Mouse (Mus musculus): ENCODE data around the gene Gm10061. TPM values are rescaled to one million over a fixed set of nuclear protein-coding genes. Genes with fewer than 3 reads are reported as not detected.
"Not testable (repeated sequence)": the region's sequence is repeated elsewhere in the genome, so short reads cannot be mapped to it uniquely, and the experiment has no call there.

Gene Gm10061
- polyA plus RNA-seq (2015; fragmentation: Nextera tagmentation; extraction: Ambion mirVana): not detected in 2 replicates

DNA sequence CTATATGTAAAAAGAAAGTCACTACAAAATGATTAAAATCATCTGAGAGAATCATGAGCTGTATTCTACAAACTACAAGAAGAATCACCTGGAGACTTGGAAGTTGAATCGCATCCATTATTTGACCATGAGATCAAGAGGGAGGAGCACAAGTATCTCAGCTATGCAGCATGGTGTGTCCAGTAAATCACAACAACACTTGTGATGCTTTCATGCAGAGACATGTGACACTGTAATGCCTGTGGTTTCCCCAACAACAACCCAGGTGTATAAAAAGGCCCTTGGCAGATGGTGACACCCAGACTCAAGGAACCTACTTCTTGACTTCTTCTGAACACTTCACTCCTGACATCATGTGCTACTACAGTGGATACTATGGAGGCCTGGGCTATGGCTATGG, at the start of gene Gm10061:
Gm10061 (plus strand) TSS at position 301 of the 400 bp plus-strand sequence.
- H3K4me2 ChIP-seq: no peak within 1 kb of the TSS
- H3K27ac ChIP-seq: no peak within 1 kb of the TSS
- H3K27me3 ChIP-seq (replicated peaks): no peaks in the 10 kb centered on the region
- no peak for ATAC-seq (ENCODE audit: insufficient read depth, low FRiP score, low read depth)
- no peak within 1 kb of the TSS for H3K9ac ChIP-seq
- no peaks in the 10 kb centered on the region for H3K4me1 ChIP-seq
- H3K36me3 ChIP-seq: no peaks in the 10 kb centered on the region
- no peak within 1 kb of the TSS for H3K4me3 ChIP-seq (replicated peaks)
- 97% methylated on average over 1 of the region's 1 CpGs for WGBS
- H3K9me3 ChIP-seq: no peaks in the 10 kb centered on the region

DNA sequence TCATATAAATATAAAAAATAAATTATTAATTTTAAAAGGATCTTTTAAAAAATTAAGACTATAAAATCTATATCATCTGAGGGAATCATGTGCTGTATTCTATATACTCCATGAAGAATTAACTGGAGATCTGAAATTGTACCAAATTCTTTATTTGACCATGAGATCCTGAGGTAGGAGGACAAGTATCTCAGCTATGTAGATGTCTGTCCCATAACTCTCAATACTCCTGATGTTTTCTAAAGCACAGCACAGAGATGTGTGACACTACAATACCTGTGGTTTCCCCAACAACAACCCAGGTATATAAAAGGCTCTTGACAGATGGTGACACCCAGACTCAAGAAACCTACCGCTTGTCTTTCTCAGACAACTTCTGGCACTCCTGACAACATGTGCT, 10.3 kb upstream of the Gm10061 start, which contains the start of gene Gm6358:
Gm6358 (plus strand) TSS at position 301 of the 400 bp plus-strand sequence.
- Histone ChIP-seq H3K36me3 (no peaks in the 10 kb centered on the region), H3K9ac (no peak within 1 kb of the TSS), H3K27me3 (replicated peaks) (no peaks in the 10 kb centered on the region), H3K9me3 (no peaks in the 10 kb centered on the region), H3K4me3 (replicated peaks) (no peak within 1 kb of the TSS), H3K27ac (no peak within 1 kb of the TSS), H3K4me1 (no peaks in the 10 kb centered on the region), H3K4me2 (no peak within 1 kb of the TSS)
- no peak for ATAC-seq (ENCODE audit: insufficient read depth, low FRiP score, low read depth)
- 95% methylated on average over 1 of the region's 1 CpGs for WGBS

DNA sequence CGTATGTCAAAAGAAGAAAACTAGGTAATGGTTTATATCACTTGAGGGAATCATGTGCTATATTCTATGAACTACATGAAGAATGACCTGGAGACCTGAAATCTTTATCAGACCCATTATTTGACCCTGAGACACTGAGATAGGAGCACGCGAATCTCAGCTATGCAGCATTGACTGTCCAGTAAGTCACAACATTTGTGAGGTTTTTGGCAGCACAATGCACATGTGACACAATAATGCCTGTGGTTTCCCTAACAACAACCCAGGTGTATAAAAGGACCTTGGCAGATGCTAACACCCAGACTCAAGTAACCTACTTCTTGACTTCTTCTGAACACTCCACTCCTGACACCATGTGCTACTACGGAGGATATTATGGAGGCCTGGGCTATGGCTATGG, 6.8 kb downstream of the Gm10061 start, which contains the start of gene Gm9789:
Gm9789 (plus strand) TSS at position 301 of the 400 bp plus-strand sequence.
- Histone ChIP-seq H3K9ac (no peak within 1 kb of the TSS), H3K27ac (no peak within 1 kb of the TSS), H3K27me3 (replicated peaks) (no peaks in the 10 kb centered on the region), H3K4me3 (replicated peaks) (no peak within 1 kb of the TSS), H3K9me3 (no peaks in the 10 kb centered on the region), H3K4me2 (no peak within 1 kb of the TSS), H3K36me3 (no peaks in the 10 kb centered on the region), H3K4me1 (no peaks in the 10 kb centered on the region)
- no peak for ATAC-seq (ENCODE audit: insufficient read depth, low FRiP score, low read depth)
- WGBS: 88% methylated on average over 4 of the region's 4 CpGs

GRCm38 (mm10) chr16:89169190-89169589, 18.3 kb downstream of the Gm10061 start, which contains the start of gene Gm7735:
Gene Gm7735, plus strand, starts transcription at chr16:89169490.
- not testable (repeated sequence) for H3K4me3 ChIP-seq (replicated peaks); H3K9ac ChIP-seq; H3K9me3 ChIP-seq; H3K4me1 ChIP-seq; H3K4me2 ChIP-seq; ATAC-seq (ENCODE audit: insufficient read depth, low FRiP score, low read depth); H3K27me3 ChIP-seq (replicated peaks); H3K27ac ChIP-seq; H3K36me3 ChIP-seq

DNA sequence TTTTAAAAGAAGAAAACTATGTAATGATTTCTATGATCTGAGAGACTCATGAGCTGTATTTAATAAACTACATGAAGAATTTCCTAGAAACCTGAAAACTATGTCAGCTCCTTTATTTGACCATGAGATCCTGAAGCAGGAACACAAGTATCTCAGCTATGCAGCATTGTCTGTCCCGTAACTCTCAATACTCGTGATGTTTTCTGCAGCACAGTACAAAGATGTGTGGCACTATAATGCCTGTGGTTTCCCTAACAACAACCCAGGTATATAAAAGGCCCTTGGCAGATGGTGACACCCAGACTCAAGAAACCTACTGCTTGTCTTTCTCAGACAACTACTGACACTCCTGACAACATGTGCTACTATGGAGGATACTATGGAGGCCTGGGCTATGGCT, 23.5 kb downstream of the Gm10061 start, which contains the start of gene 1110057P08Rik:
1110057P08Rik (plus strand) TSS at position 301 of the 400 bp plus-strand sequence.
- Histone ChIP-seq H3K4me3 (replicated peaks) (no peak within 1 kb of the TSS), H3K36me3 (no peaks in the 10 kb centered on the region), H3K4me2 (no peak within 1 kb of the TSS), H3K9me3 (no peaks in the 10 kb centered on the region), H3K27me3 (replicated peaks) (no peaks in the 10 kb centered on the region), H3K4me1 (no peaks in the 10 kb centered on the region), H3K9ac (no peak within 1 kb of the TSS), H3K27ac (no peak within 1 kb of the TSS)
- no peak for ATAC-seq (ENCODE audit: insufficient read depth, low FRiP score, low read depth)
- 77% methylated on average over 2 of the region's 2 CpGs for WGBS

GRCm38 (mm10) chr16:89188621-89189020, 37.7 kb downstream of the Gm10061 start:
- Histone ChIP-seq H3K27ac (no peak overlapping the region), H3K4me3 (replicated peaks) (no peak overlapping the region), H3K4me1 (no peaks in the 10 kb centered on the region), H3K27me3 (replicated peaks) (no peaks in the 10 kb centered on the region), H3K36me3 (no peaks in the 10 kb centered on the region), H3K9me3 (no peaks in the 10 kb centered on the region), H3K9ac (no peak overlapping the region), H3K4me2 (no peak overlapping the region)
- no peak for ATAC-seq (ENCODE audit: insufficient read depth, low FRiP score, low read depth)
- 69% methylated on average over 4 of the region's 4 CpGs for WGBS

Other genes starting within 250 kb of the Gm10061 start
- gene Krtap19-9b, start 218.8 kb upstream of the Gm10061 start, polyA plus RNA-seq (2015; fragmentation: Nextera tagmentation; extraction: Ambion mirVana): not detected in 2 replicates
- not detected in 2 replicates for gene Krtap16-3, start 188.2 kb upstream of the Gm10061 start, polyA plus RNA-seq (2015; fragmentation: Nextera tagmentation; extraction: Ambion mirVana)
- not detected in 2 replicates for gene Krtap22-2, start 140.3 kb upstream of the Gm10061 start, polyA plus RNA-seq (2015; fragmentation: Nextera tagmentation; extraction: Ambion mirVana)
- not detected in 2 replicates for gene Gm10229, start 135.8 kb upstream of the Gm10061 start, polyA plus RNA-seq (2015; fragmentation: Nextera tagmentation; extraction: Ambion mirVana)
- gene Krtap6-1, start 119.4 kb upstream of the Gm10061 start, polyA plus RNA-seq (2015; fragmentation: Nextera tagmentation; extraction: Ambion mirVana): not detected in 2 replicates
- not detected in 2 replicates for gene Gm10228, start 109.6 kb upstream of the Gm10061 start, polyA plus RNA-seq (2015; fragmentation: Nextera tagmentation; extraction: Ambion mirVana)
- gene Krtap6-5, start 103.2 kb upstream of the Gm10061 start, polyA plus RNA-seq (2015; fragmentation: Nextera tagmentation; extraction: Ambion mirVana): not detected in 2 replicates
- gene 1110025L11Rik, start 87.1 kb upstream of the Gm10061 start, polyA plus RNA-seq (2015; fragmentation: Nextera tagmentation; extraction: Ambion mirVana): not detected in 2 replicates
- not detected in 2 replicates for gene Krtap6-3, start 67.1 kb upstream of the Gm10061 start, polyA plus RNA-seq (2015; fragmentation: Nextera tagmentation; extraction: Ambion mirVana)
- not detected in 2 replicates for gene Gm6358, start 10.2 kb upstream of the Gm10061 start, polyA plus RNA-seq (2015; fragmentation: Nextera tagmentation; extraction: Ambion mirVana)
- gene Gm9789, start 6.9 kb downstream of the Gm10061 start, polyA plus RNA-seq (2015; fragmentation: Nextera tagmentation; extraction: Ambion mirVana): not detected in 2 replicates
- not detected in 2 replicates for gene Gm7735, start 18.4 kb downstream of the Gm10061 start, polyA plus RNA-seq (2015; fragmentation: Nextera tagmentation; extraction: Ambion mirVana)
- gene 1110057P08Rik, start 23.6 kb downstream of the Gm10061 start, polyA plus RNA-seq (2015; fragmentation: Nextera tagmentation; extraction: Ambion mirVana): not detected in 2 replicates
- not detected in 2 replicates for gene Krtap20-2, start 54.8 kb downstream of the Gm10061 start, polyA plus RNA-seq (2015; fragmentation: Nextera tagmentation; extraction: Ambion mirVana)